Mouse (Mus musculus) left cerebral cortex, postnatal 25 days (tissue): ENCODE measurements around the gene Hpn. TPM values are rescaled to one million over a fixed set of nuclear protein-coding genes. Genes with fewer than 3 reads are reported as not detected.
A peak's percentile ranks its signal among the peaks of the same experiment; 100 is the strongest.

Experiments
- DNase-seq, 2 experiments: peaks; one replicate each; pipeline ENCODE4 v3.0.0; 2022; ENCODE audit warnings: low spot score in 2 of 2, mixed read lengths in 1 of 2
- intact Hi-C: fragments of 180-260 bp; cut with DNase I; formaldehyde crosslinking; loops from one replicate; pipeline ENCODE4 v1.15.1; 2025
- total RNA-seq, 2 experiments: library from RNA; stranded (reverse); gene quantifications; 2 replicates each; pipeline ENCODE4 v1.2.3; 2021

The Hpn gene
- total RNA-seq, 2 experiments from 2014 or later: 3.0 to 4.2 TPM

DNA sequence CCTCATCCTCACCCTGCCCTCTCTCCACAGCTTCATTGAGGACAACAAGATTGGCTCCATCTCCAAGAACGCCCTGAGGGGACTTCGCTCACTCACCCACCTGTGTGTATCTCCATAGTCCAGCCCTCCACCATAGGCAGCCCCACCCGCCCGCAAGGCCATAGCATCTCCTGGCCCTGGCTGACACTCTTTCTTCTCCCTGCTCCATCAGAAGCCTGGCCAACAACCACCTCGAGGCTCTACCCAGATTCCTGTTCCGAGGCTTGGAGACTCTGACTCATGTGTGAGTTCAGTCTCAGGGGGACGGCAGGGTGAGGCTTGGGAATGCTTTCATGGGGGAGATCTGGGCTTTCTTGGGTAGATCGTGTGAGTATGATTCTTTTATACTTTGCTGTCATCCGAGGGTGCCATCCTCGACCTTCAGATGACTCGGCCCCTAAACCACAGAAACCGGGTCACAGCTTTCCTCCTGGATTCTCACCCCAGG, 52.0 kb downstream of the Hpn start:
- no peak for DNase-seq
- intact Hi-C loops: no loop called here

DNA sequence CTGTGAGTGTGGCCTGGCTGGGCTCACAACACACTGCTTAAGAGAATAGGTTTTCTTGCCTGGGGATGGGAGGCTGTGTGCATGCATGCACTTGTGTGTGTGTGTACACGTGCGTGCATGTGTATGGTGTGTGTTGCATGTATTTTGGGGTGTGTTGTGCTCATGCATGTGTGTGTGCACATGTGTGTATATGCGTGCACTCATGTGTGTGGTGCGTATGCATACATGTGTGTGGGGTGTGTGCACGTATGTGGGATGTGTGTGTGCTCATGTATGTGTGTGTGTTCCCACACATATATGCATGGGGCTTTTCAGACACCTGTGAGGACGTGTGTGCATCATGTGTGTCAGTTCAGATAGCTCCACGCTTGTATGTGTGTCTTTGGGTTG, 54.5 kb downstream of the Hpn start:
- intact Hi-C loops: no loop called here

DNA sequence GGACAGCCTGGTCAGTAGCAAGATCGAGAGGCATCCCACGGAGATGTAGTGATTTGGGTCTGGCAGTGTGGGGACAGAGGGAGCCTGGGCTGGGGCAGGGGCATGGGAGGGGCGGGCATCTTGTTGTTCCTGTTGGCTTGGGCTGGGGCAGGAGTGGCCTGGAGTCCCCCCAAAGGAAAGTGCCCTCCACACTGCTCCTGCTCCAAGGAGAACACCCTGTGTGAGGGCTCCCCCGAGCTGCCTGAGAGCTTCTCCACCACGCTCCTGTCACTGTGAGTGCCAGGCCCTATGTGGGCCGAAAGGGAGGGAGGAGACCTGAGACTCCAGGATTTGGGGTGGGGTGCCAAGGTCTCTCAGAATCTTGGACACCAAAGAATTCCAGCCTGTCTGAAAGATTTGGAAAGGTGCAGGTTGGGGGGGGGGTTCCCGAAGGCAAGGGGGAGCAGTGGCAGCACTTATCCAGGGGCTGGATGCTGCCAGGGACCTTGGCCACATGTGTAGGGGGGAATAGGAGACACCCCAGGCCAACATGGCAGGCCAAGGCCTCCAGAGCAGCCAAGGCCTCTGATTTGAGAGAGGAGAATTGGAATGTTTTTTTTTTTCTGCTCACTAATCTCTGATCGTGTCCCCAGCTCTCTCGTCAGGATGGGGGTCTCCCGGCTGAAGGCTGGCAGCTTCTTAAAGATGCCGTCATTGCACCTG, 55.0 kb downstream of the Hpn start:
- intact Hi-C loops: loop anchor here (1.0 kb wide), 2 partner anchors 18 to 37 kb away; no protein-coding TSS in a partner anchor

More for the DNA sequence above, 54.5 kb downstream of the Hpn start:
- DNase-seq: no peak

DNA sequence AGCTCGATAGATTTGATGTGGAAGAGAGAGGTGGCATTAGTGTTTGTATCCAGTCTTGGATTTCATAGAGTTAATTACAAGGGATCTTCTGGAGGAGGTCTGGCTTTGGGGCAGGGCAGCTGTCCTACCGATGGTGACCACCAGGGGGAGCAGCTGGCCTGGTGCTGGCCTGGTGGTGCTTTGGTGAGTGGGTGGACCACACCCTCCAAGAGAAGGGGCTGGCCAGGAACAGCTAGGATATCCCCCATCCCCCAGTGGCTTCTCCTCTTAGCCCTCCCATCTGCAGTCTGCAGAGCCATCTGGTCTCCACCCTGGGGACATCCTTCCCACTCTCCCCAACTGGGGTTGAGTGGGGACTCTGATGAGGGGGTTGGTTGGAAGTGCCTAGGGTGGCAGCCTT, 56.0 kb downstream of the Hpn start, which contains the start of gene Lgi4:
TSS of gene Lgi4 (plus strand) at position 235 of the 400 bp plus-strand sequence.
- intact Hi-C loops: loop anchor here (1.0 kb wide), 2 partner anchors 19 to 38 kb away; no protein-coding TSS in a partner anchor
- peak; percentile 80 to 87 for DNase-seq

More for the DNA sequence above, 55.0 kb downstream of the Hpn start:
- no peak for DNase-seq

DNA sequence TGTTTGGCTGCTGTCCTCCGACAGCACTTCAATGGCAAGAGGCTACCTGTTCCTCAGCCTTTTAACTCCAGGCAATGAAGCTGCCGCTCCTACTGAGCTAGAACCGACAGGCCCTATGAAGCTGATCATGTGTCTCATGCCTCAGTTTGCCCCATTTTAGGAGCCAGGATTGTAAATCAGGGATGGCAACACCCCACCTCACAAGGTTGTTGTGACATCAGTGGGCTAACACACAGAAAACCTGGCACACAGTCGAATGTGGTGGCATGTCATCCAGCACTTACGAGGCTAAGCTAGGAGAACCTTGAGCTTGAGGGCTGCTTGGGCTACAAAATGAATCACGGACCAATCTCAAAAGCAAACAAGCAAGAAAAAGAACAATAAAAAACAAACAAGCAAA, 56.9 kb downstream of the Hpn start:
- intact Hi-C loops: no loop called here
- no peak for DNase-seq

DNA sequence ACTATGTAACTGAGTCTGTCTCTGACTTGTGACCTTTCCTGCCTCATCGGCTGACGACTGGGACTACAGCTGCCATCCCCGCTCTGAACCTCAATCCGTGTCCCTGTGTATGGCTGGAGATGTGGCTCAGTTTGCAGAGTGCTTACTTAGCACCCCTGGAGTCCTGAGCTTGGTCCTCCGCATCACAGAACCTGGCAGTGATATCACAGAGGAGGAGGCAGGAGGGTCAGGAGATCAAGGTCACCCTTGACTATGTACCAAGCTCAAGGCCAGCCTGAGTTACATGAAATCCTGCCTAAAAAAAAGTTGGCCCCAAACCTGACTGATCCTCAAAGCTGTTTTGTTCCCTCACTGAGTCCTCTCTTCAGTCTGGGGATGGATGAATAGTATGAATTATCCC, 57.4 kb downstream of the Hpn start:
- intact Hi-C loops: no loop called here

DNA sequence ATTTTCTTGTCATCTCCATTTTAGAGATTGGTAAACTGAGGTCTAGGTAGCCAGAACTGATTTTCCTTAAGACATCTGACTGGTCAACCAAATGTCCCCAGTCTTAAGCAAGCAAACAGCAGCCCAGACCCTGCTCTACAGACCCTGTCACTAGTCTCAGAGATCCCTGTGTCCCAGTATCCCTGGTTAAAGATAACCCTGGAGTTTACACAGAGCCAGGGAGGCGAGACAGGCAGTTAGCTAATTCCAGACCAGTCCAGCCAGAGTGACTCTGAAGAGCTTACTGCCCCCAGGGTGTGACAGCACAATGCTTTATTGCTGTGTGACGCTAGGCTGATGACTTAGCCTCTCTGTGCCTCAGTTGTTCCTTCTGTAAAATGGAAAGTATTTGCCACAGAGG, 58.0 kb downstream of the Hpn start, which contains the start of gene Fxyd1:
TSS of gene Fxyd1 (minus strand) at position 129 of the 400 bp plus-strand sequence.
- intact Hi-C loops: no loop called here
- no peak for DNase-seq

More for the DNA sequence above, 57.4 kb downstream of the Hpn start:
- no peak for DNase-seq

DNA sequence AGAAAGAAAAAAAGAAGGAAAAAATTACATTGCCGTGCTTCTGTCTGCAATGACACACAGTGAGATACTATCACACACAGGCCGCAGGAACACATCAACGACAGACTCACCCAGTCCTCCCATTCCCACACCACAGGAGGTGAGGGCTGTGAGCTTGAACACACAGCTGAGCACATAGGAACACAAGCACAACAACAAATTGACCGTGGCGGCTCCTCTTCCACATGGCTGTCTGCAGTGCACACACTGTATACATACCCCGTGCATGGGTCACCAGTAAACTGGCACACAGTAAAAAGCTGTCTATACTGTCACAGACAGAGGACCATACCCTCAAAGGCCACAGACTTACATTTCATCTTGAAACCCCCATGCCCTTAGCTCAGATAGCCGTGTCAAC, 58.6 kb downstream of the Hpn start:
- no peak for DNase-seq
- intact Hi-C loops: no loop called here

DNA sequence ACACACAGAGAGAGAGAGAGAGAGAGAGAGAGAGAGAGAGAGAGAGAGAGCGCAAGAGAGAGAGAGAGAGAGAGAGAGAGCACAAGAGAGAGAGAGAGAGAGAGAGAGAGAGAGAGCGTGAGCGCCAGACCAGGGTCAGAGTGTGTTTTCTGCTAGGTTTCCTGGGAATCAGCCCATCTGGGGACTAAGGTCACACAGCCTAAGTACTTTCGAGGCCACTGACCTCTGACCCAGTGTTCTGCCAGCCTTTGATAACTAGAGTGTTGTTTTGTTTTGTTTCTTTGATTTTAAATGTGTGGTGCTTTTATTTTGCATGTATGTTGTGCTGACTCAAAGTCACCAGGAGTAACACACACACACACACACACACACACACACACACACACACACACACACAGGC, 59.2 kb downstream of the Hpn start:
- intact Hi-C loops: no loop called here
- DNase-seq: no peak

DNA sequence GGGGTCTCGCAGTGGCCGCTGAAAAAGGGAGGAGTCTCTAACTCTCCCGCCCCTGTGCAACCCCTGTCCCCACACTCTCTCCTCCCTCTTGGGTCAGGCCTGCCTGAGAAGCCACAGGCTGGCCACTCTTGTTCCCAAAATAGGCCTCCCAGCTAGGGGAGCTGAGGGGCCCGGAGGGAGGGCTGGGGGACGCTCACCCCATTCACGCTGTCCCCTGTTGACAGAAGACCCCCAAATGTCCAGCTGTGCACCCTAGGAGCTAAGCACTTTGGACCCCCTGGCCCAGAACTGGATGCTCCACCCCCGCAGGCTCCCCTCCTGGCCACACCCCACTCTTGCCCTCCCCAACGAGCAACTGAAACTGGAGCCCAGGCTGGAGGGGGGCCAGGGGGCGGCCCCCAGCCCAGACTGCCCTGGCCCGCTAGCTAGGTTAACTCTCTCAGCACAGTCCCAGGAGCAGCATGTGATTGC, 59.7 kb downstream of the Hpn start:
- peak in 1 of 2 experiments; percentile 42 for DNase-seq
- intact Hi-C loops: no loop called here

DNA sequence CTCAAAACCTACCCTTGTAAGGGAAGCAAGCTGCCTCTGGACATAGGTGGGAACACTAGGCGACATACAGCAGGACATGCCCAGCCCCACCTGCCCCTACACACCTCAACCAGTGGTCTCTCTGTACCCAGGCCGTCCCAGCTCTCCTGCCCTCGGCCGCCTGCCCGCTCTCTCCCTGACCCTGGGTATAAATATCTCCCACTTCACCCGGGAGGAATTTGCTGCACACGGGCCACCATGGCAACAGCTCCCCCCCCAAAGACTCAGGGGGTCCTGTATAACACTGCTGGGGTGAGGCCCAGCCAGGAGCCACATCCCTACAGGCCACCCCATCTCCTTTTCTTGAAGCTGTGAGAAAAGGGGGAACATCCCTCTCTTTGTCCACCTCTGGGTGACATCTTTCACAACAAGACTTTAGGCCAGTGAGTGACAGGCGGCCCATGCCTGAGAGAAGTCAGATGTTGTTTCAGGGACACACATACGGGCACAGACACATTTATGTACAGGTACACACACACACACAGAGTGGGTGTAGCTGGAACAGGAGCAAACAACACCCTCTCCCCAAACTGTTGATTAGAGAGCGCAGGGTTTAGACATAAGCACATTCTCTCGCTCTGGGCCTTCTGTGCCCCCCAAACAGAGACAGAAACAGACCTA, 60.3 kb downstream of the Hpn start:
- no peak for DNase-seq
- intact Hi-C loops: no loop called here

DNA sequence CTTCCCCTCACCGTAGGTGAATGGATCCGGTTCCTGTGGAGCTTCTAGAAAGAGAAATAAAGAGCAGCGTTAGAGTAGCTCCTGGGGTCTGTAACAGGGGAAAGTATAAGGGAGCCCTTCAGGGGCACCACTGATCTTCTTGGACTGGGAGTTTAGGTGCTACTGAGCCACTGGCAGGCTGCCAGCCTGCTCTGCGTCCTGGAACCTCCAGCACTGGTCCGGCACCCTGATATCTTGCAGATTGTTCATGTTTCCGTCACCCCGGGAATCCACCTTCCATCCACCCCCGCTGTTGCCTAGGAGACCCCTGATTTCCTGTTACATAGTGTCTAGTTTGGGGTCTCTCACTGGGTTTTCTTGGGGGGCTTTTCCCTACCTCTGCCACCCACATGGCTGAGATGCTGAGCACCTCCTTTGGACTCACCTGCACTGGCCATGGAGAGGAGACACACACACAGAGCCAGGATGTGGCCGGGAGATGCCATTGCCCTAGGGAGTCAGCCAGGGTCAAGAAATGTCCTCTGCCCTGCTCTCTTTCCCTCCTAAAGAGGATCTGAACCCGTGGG, 61.1 kb downstream of the Hpn start:
- intact Hi-C loops: no loop called here
- peak in 1 of 2 experiments; percentile 18 for DNase-seq

DNA sequence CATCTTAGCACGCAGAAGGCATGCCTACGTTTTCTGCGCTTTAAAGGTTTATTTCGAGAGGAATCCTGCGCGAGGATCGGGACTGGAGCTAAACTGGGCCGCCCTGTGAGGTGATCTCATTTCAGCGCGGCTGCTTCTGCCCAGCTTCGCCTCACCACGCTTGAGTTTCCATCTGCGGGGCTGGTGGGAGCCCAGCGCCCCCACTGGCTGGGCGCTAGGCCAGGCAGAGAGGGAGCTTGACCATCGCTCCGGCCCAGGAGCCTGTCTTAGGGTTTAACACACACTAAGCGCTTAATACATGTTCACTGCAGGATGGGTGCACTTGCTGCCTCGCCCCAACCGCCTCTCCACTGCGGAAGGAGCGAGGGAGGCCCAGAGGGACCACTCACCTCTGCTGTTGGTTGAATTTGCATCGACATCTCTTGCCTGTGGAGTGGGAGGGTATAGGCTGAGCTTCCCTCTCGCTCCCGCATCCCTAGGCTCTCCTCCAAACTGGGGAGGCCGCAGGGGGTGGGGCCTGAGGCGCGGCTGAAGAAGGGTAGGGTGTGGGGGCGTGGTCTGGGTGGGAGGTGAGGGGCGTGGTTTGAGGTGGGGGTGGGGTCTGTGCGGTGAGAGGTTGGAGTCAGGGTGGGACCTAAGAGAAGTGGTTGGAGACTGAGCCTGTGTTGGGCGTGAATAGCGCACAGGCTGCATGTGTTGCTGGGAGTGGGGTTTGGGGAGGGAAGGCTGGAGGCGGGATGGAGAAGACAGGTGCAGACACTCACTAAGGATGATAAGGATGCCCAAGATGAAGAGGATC, 62.3 kb downstream of the Hpn start:
- intact Hi-C loops: no loop called here
- DNase-seq: peak; percentile 74 to 92

DNA sequence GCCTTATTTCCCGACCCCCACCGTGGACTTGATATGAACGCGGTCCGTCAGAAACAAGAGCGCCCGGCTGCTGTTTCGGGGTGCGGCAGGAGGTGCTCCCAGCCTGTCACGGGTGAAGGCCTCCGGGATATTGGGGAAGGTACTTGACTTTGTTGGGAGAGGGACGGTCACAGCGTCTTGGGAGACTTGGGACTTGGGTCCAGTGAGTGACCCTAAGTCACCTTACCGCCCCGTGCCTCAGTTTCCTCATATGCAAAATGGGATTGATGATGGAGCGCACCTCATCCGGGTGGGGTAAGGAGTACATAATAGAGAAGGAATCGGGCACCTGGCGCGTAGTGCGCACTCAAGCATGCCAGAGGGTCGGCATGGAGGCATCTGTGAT, 62.8 kb downstream of the Hpn start:
- intact Hi-C loops: no loop called here
- DNase-seq: no peak

DNA sequence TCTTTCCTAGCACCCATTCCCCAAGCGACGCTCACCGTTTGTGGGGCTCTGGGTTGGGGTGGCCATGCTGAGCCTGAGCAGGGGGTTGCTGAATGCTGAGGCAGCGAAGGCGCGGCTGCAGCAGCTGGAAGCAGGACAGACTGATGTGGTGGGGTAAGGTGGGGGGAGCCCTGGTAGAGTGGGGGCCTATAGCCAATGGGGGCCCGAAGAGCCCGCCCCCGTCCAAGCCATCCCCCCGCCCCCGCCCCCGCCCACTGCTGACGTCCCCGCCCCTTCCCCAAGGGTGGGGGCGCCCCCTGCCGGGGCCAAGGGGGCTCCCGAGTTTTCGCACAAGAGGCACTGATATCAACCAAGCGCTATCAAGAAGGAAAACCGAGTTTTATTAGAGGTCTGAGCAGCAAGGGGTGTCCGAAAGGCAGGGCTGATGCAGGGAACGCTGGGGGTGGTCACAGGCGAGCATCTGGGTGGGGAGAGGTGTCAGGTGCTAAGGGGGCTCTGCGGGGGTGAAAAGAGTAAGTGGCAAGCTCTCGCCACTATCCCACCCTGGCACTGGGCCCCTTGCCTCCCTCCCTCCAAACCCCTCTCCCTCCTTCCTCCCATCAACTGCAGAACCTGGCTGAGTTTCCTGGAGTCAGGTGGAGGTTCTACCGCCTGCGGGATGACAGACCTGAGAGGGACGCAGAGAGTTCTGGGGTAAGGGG, 63.6 kb downstream of the Hpn start, which contains the start of gene Fxyd7:
TSS of gene Fxyd7 (minus strand) at position 147 of the 701 bp plus-strand sequence.
- intact Hi-C loops: no loop called here
- DNase-seq: peak; percentile 12 to 44

DNA sequence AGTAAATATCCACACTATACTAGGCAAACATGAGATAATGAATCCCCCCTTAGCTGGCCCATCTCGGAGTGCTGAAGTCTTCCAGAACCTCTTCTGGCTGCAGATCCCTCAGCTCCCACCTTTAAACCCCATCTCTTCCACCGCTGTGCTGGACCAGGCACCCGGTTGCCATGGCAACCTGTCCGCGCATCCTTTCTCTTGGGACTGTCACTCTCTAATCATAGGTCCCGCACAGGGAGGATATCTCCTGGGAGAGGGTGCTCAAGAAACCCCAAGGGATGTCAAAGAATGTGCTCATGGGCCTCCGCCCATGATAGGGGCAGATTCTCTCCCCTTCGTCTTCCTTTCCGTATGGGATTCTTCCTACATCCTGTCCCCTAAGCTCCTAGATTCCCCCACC, 64.2 kb downstream of the Hpn start:
- intact Hi-C loops: loop anchor here (1.0 kb wide), 2 partner anchors 33 to 94 kb away; no protein-coding TSS in a partner anchor
- DNase-seq: peak; percentile 71 to 81

DNA sequence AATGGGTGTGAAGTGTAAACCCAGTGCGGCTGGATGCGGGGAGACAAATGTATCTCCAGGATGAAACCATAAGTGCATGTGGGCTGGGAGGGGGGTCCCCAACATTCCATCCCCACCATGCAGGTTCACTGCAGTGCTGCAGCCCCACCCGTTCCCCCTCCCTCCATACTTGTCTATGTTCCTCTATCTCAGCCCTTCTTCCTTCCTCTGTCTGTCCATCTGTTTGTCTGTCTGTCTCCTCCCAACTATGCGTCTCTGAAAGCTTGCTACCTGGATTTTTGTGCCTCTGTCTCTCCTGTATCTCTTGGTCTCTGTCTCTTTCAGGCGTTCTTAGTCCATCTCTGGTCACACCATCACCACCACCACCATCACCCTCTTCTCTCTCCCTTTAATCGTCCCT, 64.6 kb downstream of the Hpn start:
- peak in 1 of 2 experiments; percentile 16 for DNase-seq
- intact Hi-C loops: loop anchor here (1.0 kb wide), 2 partner anchors 32 to 93 kb away; no protein-coding TSS in a partner anchor

DNA sequence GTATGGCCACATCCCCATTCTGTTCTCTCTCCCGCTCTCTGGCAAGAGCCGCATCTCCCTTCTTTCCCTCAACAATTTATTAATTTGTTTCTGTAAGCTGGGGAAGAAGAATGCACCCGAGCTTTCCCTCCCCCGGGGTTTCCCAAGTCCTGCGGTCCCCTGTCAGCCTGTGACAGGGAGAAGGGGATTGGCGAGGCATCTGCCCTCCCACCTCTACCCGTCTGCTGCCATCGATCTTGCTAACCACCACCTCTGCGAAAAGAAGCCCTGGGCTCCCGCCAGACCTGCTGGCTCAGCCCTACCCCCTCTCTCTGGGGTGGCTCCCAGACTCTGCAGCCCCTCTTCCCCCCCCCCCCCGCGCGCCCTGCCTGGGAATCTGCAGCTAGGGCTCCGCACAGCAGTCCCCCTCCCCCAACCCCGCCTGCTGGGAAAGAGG, 65.2 kb downstream of the Hpn start:
- peak; percentile 61 to 85 for DNase-seq
- intact Hi-C loops: loop anchor here (1.0 kb wide), 2 partner anchors 32 to 93 kb away; no protein-coding TSS in a partner anchor
